Mouse (Mus musculus) right cerebral cortex, adult 2 months (tissue): ENCODE measurements around the gene Lexm.

Source experiments
- DNase-seq, 2 experiments: peaks; one replicate each; pipeline ENCODE4 v3.0.0; 2021 to 2022; ENCODE audit warnings: low spot score in 2 of 2

Gene Lexm

DNA sequence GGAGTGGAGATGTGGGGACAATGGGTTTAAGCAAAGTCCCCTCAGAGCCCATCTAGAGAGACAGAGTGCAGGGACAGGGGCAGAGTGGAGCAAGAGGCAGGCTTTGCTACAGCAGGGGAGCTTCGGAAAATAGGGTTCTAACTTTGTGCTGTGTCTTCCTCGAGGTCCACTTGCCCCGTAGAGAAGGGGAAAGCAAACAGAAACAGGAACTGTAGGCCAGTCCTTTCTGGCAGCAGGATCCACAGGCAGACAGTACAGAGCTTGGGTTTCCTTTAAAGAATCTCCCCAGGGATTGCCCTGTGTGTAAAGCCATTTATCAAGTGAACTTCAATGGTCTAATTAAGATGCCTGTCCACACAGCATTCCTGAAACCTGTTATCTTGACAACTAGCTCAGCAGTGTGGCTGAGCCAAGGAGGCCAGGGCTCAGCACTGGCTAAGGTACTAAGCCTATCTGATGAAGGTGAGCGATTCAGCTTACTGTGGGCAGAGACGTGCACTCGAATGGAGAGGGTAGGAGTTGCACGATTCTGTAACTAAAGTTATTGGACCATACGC is 71.1 kb downstream of the Lexm start:
- DNase-seq, result no peak

- DNase-seq, result no peak
These were observed 74.8 kb downstream of the Lexm start for GRCm38 (mm10) chr4:106542211-106542610.

GRCm38 (mm10) chr4:106541491-106541890 is 75.5 kb downstream of the Lexm start:
- no peak for DNase-seq
